Mouse (Mus musculus) effector memory CD4-positive, alpha-beta T cell, adult 5 months (primary cell): Measurements from ENCODE around the gene 4930435E12Rik. TPM values are rescaled to one million over a fixed set of nuclear protein-coding genes. Genes with fewer than 3 reads are reported as not detected.

Experiments
- polyA plus RNA-seq: library from polyadenylated mRNA; unstranded; fragments of 100-300 nt; shearing (Covaris generic); gene quantifications from one replicate; pipeline ENCODE4 v1.2.1, GENCODE M21; 2017

The 4930435E12Rik gene
- not detected for polyA plus RNA-seq

GRCm38 (mm10) chr16:38828649-38829048 is at the start of gene 4930435E12Rik:
TSS of gene 4930435E12Rik (minus strand) at chr16:38828749.

DNA sequence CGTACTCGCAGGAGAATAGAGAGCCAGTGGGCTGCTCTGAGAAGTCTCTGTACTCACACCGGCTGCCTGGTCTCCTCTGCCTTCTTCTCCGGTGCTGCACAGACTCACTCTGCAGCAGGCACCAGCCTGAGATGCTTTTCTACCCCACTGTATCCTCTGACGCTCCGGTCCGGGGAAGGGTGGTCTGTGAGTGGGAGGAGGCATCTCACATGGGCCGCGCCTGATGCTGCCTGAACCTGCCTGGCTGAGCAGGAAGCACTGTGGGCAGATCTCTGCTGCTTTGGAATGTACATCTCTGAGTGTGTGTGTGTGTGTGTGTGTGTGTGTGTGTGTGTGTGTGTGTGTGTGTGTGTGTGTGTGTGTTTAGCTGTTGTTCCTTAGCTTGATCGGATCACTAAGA is 28.5 kb downstream of the 4930435E12Rik start, which contains the start of gene Upk1b:
Gene Upk1b (minus strand): TSS at position 238 of the 400 bp plus-strand sequence.

Other genes with a start within 250 kb of the 4930435E12Rik start
- gene Arhgap31, start 115.5 kb downstream of the 4930435E12Rik start, polyA plus RNA-seq, result 86.8 TPM
- 2.2 TPM for gene B4galt4, start 86.5 kb downstream of the 4930435E12Rik start, polyA plus RNA-seq
- not detected for gene Upk1b, start 28.4 kb downstream of the 4930435E12Rik start, polyA plus RNA-seq
- not detected for gene Igsf11, start 63.9 kb upstream of the 4930435E12Rik start, polyA plus RNA-seq